Mouse (Mus musculus): Measurements from ENCODE around the gene Tprn.

- TF ChIP-seq CTCF (IDR thresholded peaks at IDR 0.05; ENCODE audit: low read depth) (no peak), EP300 (IDR thresholded peaks at IDR 0.05; ENCODE audit: low read depth) (no peak)
Measured at GRCm38 (mm10) chr2:25285551-25285950, 23.1 kb downstream of the Tprn start.

All from liver, embryonic 14.5 days (tissue).